Mouse (Mus musculus): ENCODE data around the gene Ndufa6. TPM values are rescaled to one million over a fixed set of nuclear protein-coding genes. Genes with fewer than 3 reads are reported as not detected.
"Not testable (repeated sequence)": the region's sequence is repeated elsewhere in the genome, so short reads cannot be mapped to it uniquely, and the experiment has no call there.

Ndufa6 gene
- 100 to 1,000 TPM; 489 to 502 TPM for total RNA-seq (2021)
- long read RNA-seq, experiment 1, transcript Ndufa6-205 (2 exons, 382 nt), result minor isoform, 39 of 1,385 reads
- long read RNA-seq, experiment 1, transcript Ndufa6-201 (3 exons, 590 nt), result major isoform, 1,231 of 1,385 reads
- long read RNA-seq, experiment 1, transcript Ndufa6-206 (2 exons, 440 nt), result minor isoform, 74 of 1,385 reads
- long read RNA-seq, experiment 1, partial matches to known transcripts, result 30 of 1,385 reads
- long read RNA-seq, experiment 1, other reads (novel, unspliced or antisense), result 11 of 1,385 reads
- long read RNA-seq, experiment 2, transcript Ndufa6-201 (3 exons, 590 nt), result major isoform, 756 of 828 reads
- long read RNA-seq, experiment 2, transcript Ndufa6-206 (2 exons, 440 nt), result minor isoform, 31 of 828 reads
- long read RNA-seq, experiment 2, transcript Ndufa6-205 (2 exons, 382 nt), result minor isoform, 13 of 828 reads
- long read RNA-seq, experiment 2, partial matches to known transcripts, result 23 of 828 reads
- long read RNA-seq, experiment 2, other reads (novel, unspliced or antisense), result 5 of 828 reads

GRCm38 (mm10) chr15:82354126-82354945, at the start of gene Ndufa6:
Gene Ndufa6 (minus strand): TSS chr15:82354322.
- DNase-seq, result peak; percentile 97

- DNase-seq, result no peak
These were observed 49.5 kb upstream of the Ndufa6 start for GRCm38 (mm10) chr15:82403606-82404005.

- no peak for DNase-seq
These were observed 48.6 kb upstream of the Ndufa6 start for GRCm38 (mm10) chr15:82402741-82403140.

DNA sequence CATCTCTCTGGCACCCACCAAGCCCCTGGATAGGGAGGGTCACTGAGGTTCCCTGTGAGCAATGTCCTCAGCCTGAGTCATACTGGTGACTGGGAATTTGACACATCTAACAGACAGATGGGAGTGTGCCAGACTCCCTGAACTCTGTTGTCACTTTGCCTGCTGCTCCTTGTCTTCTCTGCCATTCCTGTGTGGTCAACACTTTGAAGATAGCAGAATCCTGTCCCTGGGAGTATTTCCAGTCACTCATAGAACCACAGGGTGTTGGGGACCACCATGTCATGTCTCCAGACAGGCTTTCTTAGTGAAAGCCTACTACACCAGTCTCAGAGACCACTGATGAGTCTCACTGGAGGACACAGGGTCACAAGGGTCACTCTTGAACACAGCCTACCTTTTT, 48.0 kb upstream of the Ndufa6 start:
- DNase-seq, result no peak

DNA sequence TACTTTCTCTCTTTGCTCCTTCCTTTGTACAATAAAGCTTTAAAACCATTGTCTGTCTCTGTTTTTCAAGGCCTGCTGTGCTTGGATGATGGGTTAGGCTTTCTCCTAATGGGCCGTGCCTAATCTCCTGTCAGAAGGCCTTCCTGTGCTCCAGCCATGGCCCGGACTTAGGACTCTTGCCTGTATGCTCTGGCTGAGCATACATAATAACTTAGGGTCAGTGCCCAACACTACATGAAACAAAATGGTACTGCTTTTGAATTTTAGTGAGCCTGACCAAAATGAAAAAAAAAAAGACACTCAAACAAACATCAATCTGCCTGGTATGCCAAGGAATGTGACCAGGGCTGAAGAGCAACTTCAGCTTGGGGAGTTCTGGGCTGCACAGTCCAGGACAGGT, 47.4 kb upstream of the Ndufa6 start:
- DNase-seq, result no peak

- DNase-seq, result not testable (repeated sequence)
These were observed 41.8 kb upstream of the Ndufa6 start for GRCm38 (mm10) chr15:82395955-82396354.

- not testable (repeated sequence) for DNase-seq
These were observed 39.8 kb upstream of the Ndufa6 start, which contains the start of gene Cyp2d11 for GRCm38 (mm10) chr15:82393922-82394321. Gene Cyp2d11 (minus strand): TSS chr15:82394022.

DNA sequence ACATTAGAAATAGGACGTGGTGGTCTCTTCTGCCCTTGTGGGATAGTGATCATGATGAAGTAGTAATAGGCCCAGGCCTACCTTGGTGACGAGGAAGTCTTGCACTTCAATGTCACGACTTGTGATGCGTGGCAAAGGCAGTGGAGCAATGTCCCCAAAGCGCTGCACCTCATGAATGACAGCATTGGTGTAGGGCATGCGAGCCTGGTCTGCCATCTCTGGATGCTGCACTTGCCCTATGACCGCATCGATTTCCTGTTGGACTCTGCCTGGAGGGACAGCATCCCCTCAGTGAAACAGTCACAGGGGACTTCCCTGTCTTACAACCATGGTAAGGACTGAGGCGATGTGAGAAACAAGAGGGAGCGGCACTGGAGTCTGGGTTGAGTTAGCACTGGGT, 35.8 kb upstream of the Ndufa6 start:
- not testable (repeated sequence) for DNase-seq

DNA sequence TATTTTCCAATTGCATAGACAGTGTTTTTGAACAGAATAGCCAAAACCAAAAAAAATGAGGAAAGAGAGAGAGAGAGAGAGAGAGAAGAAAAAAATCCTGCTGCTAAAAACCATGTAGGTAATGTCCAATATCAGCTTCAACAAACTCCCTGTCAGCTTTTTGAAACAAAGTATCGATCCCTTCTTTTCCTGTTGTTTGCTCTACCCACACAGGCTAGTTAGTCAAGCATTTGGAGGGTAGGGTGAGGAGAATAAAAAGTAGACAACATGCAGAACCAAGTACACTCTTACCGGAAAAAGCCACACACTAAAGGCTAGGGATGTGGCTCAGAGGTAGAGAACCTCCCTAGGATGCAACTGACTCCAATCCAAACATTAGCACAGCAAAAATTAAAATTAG, 31.6 kb upstream of the Ndufa6 start:
- no peak for DNase-seq

- DNase-seq, result no peak
These were observed 28.3 kb upstream of the Ndufa6 start for GRCm38 (mm10) chr15:82382441-82382840.

DNA sequence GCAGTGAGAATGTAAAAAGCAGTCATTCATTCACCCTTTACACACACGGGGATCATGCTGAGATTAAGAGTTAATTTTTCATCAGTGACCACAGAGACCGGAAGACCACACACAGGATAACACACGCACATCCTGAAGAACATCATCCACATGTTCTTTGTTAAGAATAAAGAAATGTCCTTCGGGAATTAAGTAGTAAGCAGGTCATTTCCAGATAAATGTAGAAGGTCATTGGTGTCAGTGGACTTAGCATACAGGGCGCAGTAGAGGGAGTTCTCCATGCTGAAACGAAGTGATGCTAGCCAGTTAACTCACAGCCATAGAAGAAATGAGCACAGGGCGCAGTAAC, 26.6 kb upstream of the Ndufa6 start:
- DNase-seq, result no peak

- peak; percentile 69 for DNase-seq
These were observed 26.0 kb upstream of the Ndufa6 start, which contains the start of gene Cyp2d22 for GRCm38 (mm10) chr15:82379871-82380713. Gene Cyp2d22 (minus strand): TSS chr15:82380260.

- DNase-seq, result no peak
These were observed 25.4 kb upstream of the Ndufa6 start for GRCm38 (mm10) chr15:82379511-82379870.

- DNase-seq, result peak; percentile 32
These were observed 24.4 kb upstream of the Ndufa6 start for GRCm38 (mm10) chr15:82378261-82379180.

DNA sequence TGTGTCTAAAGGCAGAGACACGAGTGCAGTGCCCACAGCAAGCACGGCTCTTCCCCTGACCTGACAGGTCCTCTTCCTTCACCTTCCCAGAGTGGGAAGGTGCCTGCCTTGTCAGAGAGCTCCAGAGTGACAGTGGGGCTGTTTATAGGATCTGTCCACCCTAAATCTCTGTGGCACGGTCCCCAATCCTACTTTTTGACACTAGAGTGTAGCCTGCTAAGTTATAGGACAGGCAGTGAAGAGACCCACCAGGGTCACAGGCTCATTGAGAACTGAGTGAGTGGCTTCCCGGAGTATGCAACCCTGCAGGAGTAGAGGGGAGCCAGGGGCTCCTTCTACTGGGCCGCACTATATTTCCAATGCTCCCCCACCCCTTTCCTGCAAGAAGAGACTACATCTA, 23.6 kb upstream of the Ndufa6 start:
- no peak for DNase-seq

GRCm38 (mm10) chr15:82376393-82377138, 22.4 kb upstream of the Ndufa6 start:
- peak; percentile 77 for DNase-seq

DNA sequence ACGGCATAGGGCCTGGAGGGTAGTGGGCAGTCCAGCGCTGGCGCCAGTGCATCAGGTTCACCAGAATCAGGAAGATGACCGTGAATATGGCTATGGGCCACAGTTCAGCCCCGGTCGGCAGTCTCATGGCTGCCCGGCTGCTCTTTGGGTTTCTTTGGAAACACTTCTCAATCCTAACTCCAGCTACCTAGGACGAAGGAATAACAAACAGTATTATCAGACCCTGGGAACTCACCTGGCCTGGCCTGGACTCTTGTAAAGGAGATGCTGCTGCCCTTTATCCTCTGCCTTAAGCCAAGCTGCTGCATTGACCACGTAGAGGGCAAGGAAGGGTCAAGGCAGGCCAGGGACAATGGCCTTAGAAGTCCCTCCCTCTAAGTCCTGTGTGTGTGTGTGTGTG, 21.7 kb upstream of the Ndufa6 start:
- DNase-seq, result no peak

DNA sequence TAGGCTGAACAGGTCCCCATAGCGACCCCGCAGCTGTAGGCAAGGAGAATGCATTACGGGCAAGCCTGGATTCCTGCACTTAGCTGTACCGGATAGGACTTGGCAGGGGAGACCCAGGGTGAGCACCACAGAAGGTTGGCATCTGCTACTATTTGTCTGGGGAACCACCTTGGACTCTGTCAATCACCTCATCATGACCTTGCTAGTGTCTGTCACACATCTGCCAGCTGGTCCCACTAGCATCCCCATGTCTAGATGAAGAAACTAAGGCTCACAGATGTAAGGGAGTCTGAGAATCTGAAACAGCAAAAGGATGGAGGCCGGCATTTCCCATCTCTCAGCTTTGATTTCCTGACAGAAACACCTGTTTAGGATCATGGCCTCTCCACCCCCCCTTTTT, 20.3 kb upstream of the Ndufa6 start:
- DNase-seq, result no peak

- no peak for DNase-seq
These were observed 18.9 kb upstream of the Ndufa6 start for GRCm38 (mm10) chr15:82372991-82373390.

- no peak for DNase-seq
These were observed 18.3 kb upstream of the Ndufa6 start for GRCm38 (mm10) chr15:82372446-82372845.

All from gastrocnemius, postnatal 25 days (tissue).